Mouse (Mus musculus): ENCODE data around the gene Slc39a9. TPM values are rescaled to one million over a fixed set of nuclear protein-coding genes. Genes with fewer than 3 reads are reported as not detected.

Slc39a9 gene
- polyA plus RNA-seq (2012; rRNA removed): 50.2 and 80.9 TPM in 2 replicates

- H3K27me3 ChIP-seq (ENCODE audit: control insufficient read depth, insufficient read depth, low read length): no peaks in the 10 kb centered on the region
- peaks cover 9% of the 10 kb centered on the region; the same call in 1 of the 2 replicates for H3K4me1 ChIP-seq (ENCODE audit: control insufficient read depth, insufficient read depth, insufficient read length, low read length)
- TF ChIP-seq CTCF (IDR thresholded peaks at IDR 0.05; ENCODE audit: extremely low read depth, insufficient read length, insufficient replicate concordance, low read depth, low read length) (0 out of 2 replicates have a peak, but pooled peaks have one; percentile 5), POLR2A (IDR thresholded peaks at IDR 0.05; ENCODE audit: low read depth, low read length) (peak; percentile 54; the same call in 1 of the 2 replicates)
- H3K36me3 ChIP-seq (ENCODE audit: control insufficient read depth, insufficient read depth, low read length): peaks cover 13% of the 10 kb centered on the region
- H3K27ac ChIP-seq (ENCODE audit: insufficient read depth, low read depth, low read length): peak within 1 kb of the TSS; percentile 71
- under 1% methylated on average over 50 of the region's 50 CpGs for WGBS
- H3K4me3 ChIP-seq (ENCODE audit: low read depth, low read length): peak within 1 kb of the TSS; percentile 82
Observed at GRCm38 (mm10) chr12:80643693-80644505, at the start of gene Slc39a9, which contains the start of gene Erh. Slc39a9 (plus strand) TSS chr12:80643883. Erh (minus strand) TSS chr12:80644341.

- H3K36me3 ChIP-seq (ENCODE audit: control insufficient read depth, insufficient read depth, low read length): no peaks in the 10 kb centered on the region
- no peaks in the 10 kb centered on the region for H3K27me3 ChIP-seq (ENCODE audit: control insufficient read depth, insufficient read depth, low read length)
- H3K27ac ChIP-seq (ENCODE audit: insufficient read depth, low read depth, low read length): no peak overlapping the region
- no peaks in the 10 kb centered on the region for H3K4me1 ChIP-seq (ENCODE audit: control insufficient read depth, insufficient read depth, insufficient read length, low read length)
- no peak overlapping the region for H3K4me3 ChIP-seq (ENCODE audit: low read depth, low read length)
- WGBS: 54% methylated on average over 4 of the region's 4 CpGs
- TF ChIP-seq CTCF (IDR thresholded peaks at IDR 0.05; ENCODE audit: extremely low read depth, insufficient read length, insufficient replicate concordance, low read depth, low read length) (no peak), POLR2A (IDR thresholded peaks at IDR 0.05; ENCODE audit: low read depth, low read length) (no peak)
Observed at GRCm38 (mm10) chr12:80594141-80594540, 49.5 kb upstream of the Slc39a9 start.

GRCm38 (mm10) chr12:80594781-80595180 lies 48.9 kb upstream of the Slc39a9 start:
- Histone ChIP-seq H3K4me1 (ENCODE audit: control insufficient read depth, insufficient read depth, insufficient read length, low read length) (no peaks in the 10 kb centered on the region), H3K4me3 (ENCODE audit: low read depth, low read length) (no peak overlapping the region), H3K36me3 (ENCODE audit: control insufficient read depth, insufficient read depth, low read length) (no peaks in the 10 kb centered on the region), H3K27me3 (ENCODE audit: control insufficient read depth, insufficient read depth, low read length) (no peaks in the 10 kb centered on the region), H3K27ac (ENCODE audit: insufficient read depth, low read depth, low read length) (no peak overlapping the region)
- 85% methylated on average over 4 of the region's 4 CpGs for WGBS
- no peak for TF ChIP-seq POLR2A (IDR thresholded peaks at IDR 0.05; ENCODE audit: low read depth, low read length)
- TF ChIP-seq CTCF (IDR thresholded peaks at IDR 0.05; ENCODE audit: extremely low read depth, insufficient read length, insufficient replicate concordance, low read depth, low read length): no peak

GRCm38 (mm10) chr12:80595566-80595965 lies 48.1 kb upstream of the Slc39a9 start:
- Histone ChIP-seq H3K4me1 (ENCODE audit: control insufficient read depth, insufficient read depth, insufficient read length, low read length) (no peaks in the 10 kb centered on the region), H3K27ac (ENCODE audit: insufficient read depth, low read depth, low read length) (no peak overlapping the region), H3K36me3 (ENCODE audit: control insufficient read depth, insufficient read depth, low read length) (no peaks in the 10 kb centered on the region), H3K4me3 (ENCODE audit: low read depth, low read length) (no peak overlapping the region), H3K27me3 (ENCODE audit: control insufficient read depth, insufficient read depth, low read length) (no peaks in the 10 kb centered on the region)
- TF ChIP-seq CTCF (IDR thresholded peaks at IDR 0.05; ENCODE audit: extremely low read depth, insufficient read length, insufficient replicate concordance, low read depth, low read length): no peak
- TF ChIP-seq POLR2A (IDR thresholded peaks at IDR 0.05; ENCODE audit: low read depth, low read length): no peak
- WGBS: 94% methylated on average over 4 of the region's 4 CpGs

GRCm38 (mm10) chr12:80595968-80596367 lies 47.7 kb upstream of the Slc39a9 start:
- H3K27ac ChIP-seq (ENCODE audit: insufficient read depth, low read depth, low read length): no peak overlapping the region
- no peaks in the 10 kb centered on the region for H3K4me1 ChIP-seq (ENCODE audit: control insufficient read depth, insufficient read depth, insufficient read length, low read length)
- H3K27me3 ChIP-seq (ENCODE audit: control insufficient read depth, insufficient read depth, low read length): no peaks in the 10 kb centered on the region
- H3K4me3 ChIP-seq (ENCODE audit: low read depth, low read length): no peak overlapping the region
- no peaks in the 10 kb centered on the region for H3K36me3 ChIP-seq (ENCODE audit: control insufficient read depth, insufficient read depth, low read length)
- WGBS: 71% methylated on average over 4 of the region's 4 CpGs
- TF ChIP-seq CTCF (IDR thresholded peaks at IDR 0.05; ENCODE audit: extremely low read depth, insufficient read length, insufficient replicate concordance, low read depth, low read length) (no peak), POLR2A (IDR thresholded peaks at IDR 0.05; ENCODE audit: low read depth, low read length) (no peak)

GRCm38 (mm10) chr12:80598236-80598635 lies 45.4 kb upstream of the Slc39a9 start:
- H3K36me3 ChIP-seq (ENCODE audit: control insufficient read depth, insufficient read depth, low read length): no peaks in the 10 kb centered on the region
- no peak overlapping the region for H3K27ac ChIP-seq (ENCODE audit: insufficient read depth, low read depth, low read length)
- H3K4me1 ChIP-seq (ENCODE audit: control insufficient read depth, insufficient read depth, insufficient read length, low read length): no peaks in the 10 kb centered on the region
- WGBS: 72% methylated on average over 7 of the region's 7 CpGs
- TF ChIP-seq CTCF (IDR thresholded peaks at IDR 0.05; ENCODE audit: extremely low read depth, insufficient read length, insufficient replicate concordance, low read depth, low read length): no peak
- TF ChIP-seq POLR2A (IDR thresholded peaks at IDR 0.05; ENCODE audit: low read depth, low read length): no peak
- H3K4me3 ChIP-seq (ENCODE audit: low read depth, low read length): no peak overlapping the region
- no peaks in the 10 kb centered on the region for H3K27me3 ChIP-seq (ENCODE audit: control insufficient read depth, insufficient read depth, low read length)

GRCm38 (mm10) chr12:80598756-80599155 lies 44.9 kb upstream of the Slc39a9 start:
- no peaks in the 10 kb centered on the region for H3K4me1 ChIP-seq (ENCODE audit: control insufficient read depth, insufficient read depth, insufficient read length, low read length)
- TF ChIP-seq CTCF (IDR thresholded peaks at IDR 0.05; ENCODE audit: extremely low read depth, insufficient read length, insufficient replicate concordance, low read depth, low read length) (no peak), POLR2A (IDR thresholded peaks at IDR 0.05; ENCODE audit: low read depth, low read length) (no peak)
- no peak overlapping the region for H3K4me3 ChIP-seq (ENCODE audit: low read depth, low read length)
- H3K36me3 ChIP-seq (ENCODE audit: control insufficient read depth, insufficient read depth, low read length): no peaks in the 10 kb centered on the region
- WGBS: 63% methylated on average over 6 of the region's 6 CpGs
- no peak overlapping the region for H3K27ac ChIP-seq (ENCODE audit: insufficient read depth, low read depth, low read length)
- H3K27me3 ChIP-seq (ENCODE audit: control insufficient read depth, insufficient read depth, low read length): no peaks in the 10 kb centered on the region

All from small intestine, adult 2 months (tissue).